Mouse (Mus musculus) limb, embryonic 15.5 days (tissue): ENCODE measurements around the gene Gm10642. TPM values are rescaled to one million over a fixed set of nuclear protein-coding genes. Genes with fewer than 3 reads are reported as not detected.

Experiments used
- ATAC-seq: fragments of 200-750 bp; cut with Nextera tagmentation; 2 replicates; pipeline ENCODE4 v1.8.0; 2017; ENCODE audit warnings: low read depth, moderate TSS enrichment; ENCODE audit not compliant: insufficient number of reproducible peaks, low FRiP score, low TSS enrichment
- H3K27ac ChIP-seq: fragments of 300-500 bp; sonication (generic); 2 replicates; pipeline ENCODE4 v1.5.1; 2015; ENCODE audit warnings: moderate library complexity, mild to moderate bottlenecking, inconsistent platforms
- H3K27me3 ChIP-seq: fragments of 300-500 bp; sonication (generic); 2 replicates; pipeline ENCODE4 v1.6.1; 2015; ENCODE audit warnings: inconsistent platforms
- H3K36me3 ChIP-seq: fragments of 300-500 bp; sonication (generic); 2 replicates; pipeline ENCODE4 v1.6.1; 2015; ENCODE audit warnings: inconsistent platforms
- H3K4me1 ChIP-seq: fragments of 300-500 bp; sonication (generic); 2 replicates; pipeline ENCODE4 v1.6.1; 2015; ENCODE audit warnings: inconsistent platforms
- H3K4me2 ChIP-seq: fragments of 300-500 bp; sonication (generic); 2 replicates; pipeline ENCODE4 v1.6.1; 2015; ENCODE audit warnings: mild to moderate bottlenecking, inconsistent platforms
- H3K4me3 ChIP-seq: fragments of 300-500 bp; sonication (generic); 2 replicates; pipeline ENCODE4 v1.5.1; 2015; ENCODE audit warnings: mild to moderate bottlenecking, inconsistent platforms
- H3K9ac ChIP-seq: fragments of 300-500 bp; sonication (generic); 2 replicates; pipeline ENCODE4 v1.6.1; 2015; ENCODE audit warnings: inconsistent platforms
- H3K9me3 ChIP-seq: fragments of 300-500 bp; sonication (generic); 2 replicates; pipeline ENCODE4 v1.6.1; 2016; ENCODE audit warnings: inconsistent platforms
- WGBS: fragments of 180-500 bp; shearing (Covaris S2); methylation state at CpG from one replicate; pipeline ENCODE4 v1.1.7; 2015; 5-methylcytosine and 5-hydroxymethylcytosine counted together
- polyA plus RNA-seq: library from polyadenylated mRNA; unstranded; fragments of >200 nt; fragmentation: Nextera tagmentation; extraction: Ambion mirVana; gene quantifications from 2 replicates; pipeline ENCODE4 v1.2.1, GENCODE M21; 2015

The Gm10642 gene
- polyA plus RNA-seq, 1 experiment from 2014 or later, result 0.23 TPM

DNA sequence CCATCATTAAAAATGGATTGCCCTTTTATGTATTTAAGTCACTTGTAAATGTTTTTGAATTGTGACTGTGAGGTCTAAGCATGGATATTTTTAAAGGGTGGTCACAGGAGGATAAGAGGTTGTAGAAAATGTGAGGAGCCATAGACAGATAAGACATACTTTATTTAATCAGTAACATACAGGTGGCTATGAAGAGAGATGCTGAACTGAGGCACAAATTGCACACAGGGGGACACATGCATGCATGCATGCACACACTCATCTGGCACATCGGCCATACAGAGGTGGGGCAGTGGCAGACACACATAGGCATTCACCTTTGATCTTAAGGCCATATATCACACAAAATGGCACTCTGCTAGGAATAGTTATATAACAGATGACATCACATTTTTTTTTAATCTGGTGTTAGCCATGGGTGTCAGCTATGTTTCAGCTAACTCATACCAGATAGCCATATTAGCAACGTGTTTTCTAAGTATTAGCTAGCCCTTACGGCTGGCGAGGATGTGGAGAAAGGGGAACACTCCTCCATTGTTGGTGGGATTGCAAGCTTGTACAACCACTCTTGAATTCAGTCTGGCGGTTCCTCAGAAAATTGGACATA, 47.6 kb downstream of the Gm10642 start:
- peaks cover 10% of the 10 kb centered on the region; the same call in 1 of the 2 replicates for H3K36me3 ChIP-seq
- H3K4me2 ChIP-seq, result no peak overlapping the region
- no peak for ATAC-seq
- H3K27ac ChIP-seq, result no peak overlapping the region
- no peak overlapping the region for H3K4me3 ChIP-seq
- H3K9ac ChIP-seq, result no peak overlapping the region
- H3K27me3 ChIP-seq, result no peaks in the 10 kb centered on the region
- no peaks in the 10 kb centered on the region for H3K9me3 ChIP-seq
- H3K4me1 ChIP-seq, result 0 out of 2 replicates have a peak, but pooled peaks cover 2% of the 10 kb centered on the region
- 95% methylated on average over 5 of the region's 5 CpGs for WGBS

DNA sequence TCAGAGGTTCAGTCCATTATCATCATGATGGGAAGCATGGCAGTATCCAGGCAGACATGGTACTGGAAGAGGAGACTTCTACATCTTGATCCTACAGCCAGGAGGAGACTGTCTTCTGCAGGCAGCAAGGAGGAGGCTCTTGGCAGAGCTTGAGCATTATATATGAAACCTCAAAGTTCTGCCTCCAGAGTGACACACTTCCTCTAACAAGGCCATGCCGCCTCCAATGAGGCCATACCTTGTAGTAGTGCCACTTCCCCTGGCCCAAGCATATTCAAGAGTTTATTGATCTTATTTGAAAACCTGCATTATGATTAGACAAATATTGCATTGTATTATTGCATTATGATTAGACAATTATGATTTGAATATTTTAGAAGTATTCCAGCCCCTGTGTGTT, 50.4 kb downstream of the Gm10642 start:
- no peak for ATAC-seq
- H3K27me3 ChIP-seq, result no peaks in the 10 kb centered on the region
- no peak overlapping the region for H3K4me3 ChIP-seq
- no peaks in the 10 kb centered on the region for H3K9me3 ChIP-seq
- H3K27ac ChIP-seq, result no peak overlapping the region
- no peak overlapping the region for H3K4me2 ChIP-seq
- H3K4me1 ChIP-seq, result no peaks in the 10 kb centered on the region
- WGBS, result 95% methylated on average over 1 of the region's 1 CpGs
- H3K36me3 ChIP-seq, result peaks cover 10% of the 10 kb centered on the region; the same call in 1 of the 2 replicates
- no peak overlapping the region for H3K9ac ChIP-seq

Other genes starting within 250 kb of the Gm10642 start
- gene Ccnb2, start 234.7 kb upstream of the Gm10642 start, polyA plus RNA-seq, result 133 and 136 TPM in 2 replicates
- 22.8 and 25.5 TPM in 2 replicates for gene Rnf111, start 152.5 kb upstream of the Gm10642 start, polyA plus RNA-seq
- gene Sltm, start 113.5 kb upstream of the Gm10642 start, polyA plus RNA-seq, result 47.4 and 52.8 TPM in 2 replicates
- 12.3 and 13.3 TPM in 2 replicates for gene Mindy2, start 923 bp downstream of the Gm10642 start, polyA plus RNA-seq
- 60.0 and 62.9 TPM in 2 replicates for gene Adam10, start 22.7 kb downstream of the Gm10642 start, polyA plus RNA-seq